Mouse (Mus musculus) gastrocnemius, postnatal 36 days (tissue): ENCODE data around the gene 4930556J24Rik. TPM values are rescaled to one million over a fixed set of nuclear protein-coding genes. Genes with fewer than 3 reads are reported as not detected.
"Not testable (repeated sequence)": the region's sequence is repeated elsewhere in the genome, so short reads cannot be mapped to it uniquely, and the experiment has no call there.

Source experiments
- DNase-seq, 2 experiments: peaks; one replicate each; pipeline ENCODE4 v3.0.0; 2022
- intact Hi-C: fragments of 180-260 bp; cut with DNase I; formaldehyde crosslinking; loops from one replicate; pipeline ENCODE4 v1.15.1; 2025
- total RNA-seq, 2 experiments: library from RNA; stranded (reverse); gene quantifications; 2 replicates each; pipeline ENCODE4 v1.2.3; 2021

4930556J24Rik gene
- total RNA-seq, 2 experiments from 2014 or later: not detected

DNA sequence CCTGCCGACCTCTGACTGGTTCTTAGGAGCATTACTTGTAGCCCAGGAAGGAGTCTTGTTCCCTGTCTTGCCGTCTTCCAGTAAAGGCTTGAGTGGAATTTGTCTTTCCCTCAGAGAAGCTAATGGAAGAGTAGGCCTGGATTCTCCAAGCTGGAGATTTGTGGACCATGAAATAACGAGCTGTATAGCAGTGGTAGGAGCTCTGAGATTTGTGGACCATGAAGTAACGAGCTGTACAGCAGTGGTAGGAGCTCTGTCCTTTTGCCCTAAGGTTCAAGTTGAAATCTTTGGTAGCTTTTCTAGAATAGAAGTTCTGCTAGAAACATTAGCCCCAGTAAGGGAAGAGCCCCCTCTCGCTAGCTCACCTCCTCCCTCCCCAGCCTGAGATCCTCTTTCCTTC, 1.8 kb upstream of the 4930556J24Rik start:
- intact Hi-C loops: no loop called here
- DNase-seq: no peak

DNA sequence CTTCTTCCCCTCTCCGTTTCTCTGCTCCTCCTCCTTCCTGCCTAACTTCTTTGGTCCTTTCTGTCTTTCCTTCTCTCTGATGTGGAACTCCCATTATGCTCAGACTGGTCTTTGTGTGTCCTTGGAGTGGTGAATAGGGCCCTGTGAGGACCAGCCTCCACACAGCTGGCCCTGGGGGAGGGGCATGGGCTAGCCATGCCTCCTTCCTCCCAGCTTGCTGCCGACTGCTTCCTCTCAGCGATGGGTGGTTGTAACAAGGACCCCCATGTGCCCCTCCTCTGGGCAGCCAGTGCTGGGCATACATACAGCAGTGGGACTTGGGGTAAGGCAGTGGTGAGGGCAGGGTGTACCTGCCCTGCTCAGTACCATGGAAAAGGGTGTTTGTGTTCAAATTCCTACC, 2.3 kb downstream of the 4930556J24Rik start:
- peak in 1 of 2 experiments; percentile 8 for DNase-seq

DNA sequence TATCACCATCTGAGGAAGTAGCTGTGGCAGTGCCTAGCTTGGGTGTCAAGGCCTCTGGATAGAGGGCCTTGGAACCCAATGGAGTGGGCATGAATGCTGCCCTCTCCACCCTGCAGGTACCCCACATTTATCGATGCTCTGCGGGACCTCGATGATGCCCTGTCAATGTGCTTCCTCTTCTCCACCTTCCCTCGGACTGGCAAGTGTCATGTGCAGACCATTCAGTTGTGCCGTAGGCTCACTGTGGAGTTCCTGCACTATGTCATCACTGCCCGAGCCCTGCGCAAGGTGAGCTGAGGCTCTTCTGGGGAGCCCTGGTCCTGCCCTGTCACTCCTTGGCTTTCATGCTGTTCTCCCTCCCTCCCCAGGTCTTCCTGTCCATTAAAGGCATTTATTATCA, 3.5 kb downstream of the 4930556J24Rik start:
- DNase-seq: peak in 1 of 2 experiments; percentile 9
- intact Hi-C loops: no loop called here

More for the DNA sequence above, 2.3 kb downstream of the 4930556J24Rik start:
- intact Hi-C loops: no loop called here

DNA sequence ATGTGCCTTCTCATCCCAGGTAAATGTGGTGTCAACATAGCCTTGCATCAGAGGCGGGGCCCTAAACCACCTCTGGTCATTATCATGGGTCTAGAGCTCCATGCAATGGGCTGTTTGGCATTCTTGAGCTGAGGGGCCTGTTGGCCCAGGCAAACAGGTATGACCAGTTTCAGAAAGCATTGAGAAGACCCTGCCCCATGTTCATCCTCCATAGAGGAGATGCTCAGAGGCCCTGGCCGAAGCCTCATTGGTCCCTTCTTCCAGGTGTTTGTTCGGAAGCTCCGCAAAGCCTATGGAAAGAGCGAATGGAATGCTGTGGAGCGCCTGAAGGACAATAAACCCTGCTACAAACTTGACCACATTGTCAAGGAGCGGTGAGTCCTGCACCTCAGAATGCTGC, 6.2 kb downstream of the 4930556J24Rik start:
- DNase-seq: no peak
- intact Hi-C loops: no loop called here

DNA sequence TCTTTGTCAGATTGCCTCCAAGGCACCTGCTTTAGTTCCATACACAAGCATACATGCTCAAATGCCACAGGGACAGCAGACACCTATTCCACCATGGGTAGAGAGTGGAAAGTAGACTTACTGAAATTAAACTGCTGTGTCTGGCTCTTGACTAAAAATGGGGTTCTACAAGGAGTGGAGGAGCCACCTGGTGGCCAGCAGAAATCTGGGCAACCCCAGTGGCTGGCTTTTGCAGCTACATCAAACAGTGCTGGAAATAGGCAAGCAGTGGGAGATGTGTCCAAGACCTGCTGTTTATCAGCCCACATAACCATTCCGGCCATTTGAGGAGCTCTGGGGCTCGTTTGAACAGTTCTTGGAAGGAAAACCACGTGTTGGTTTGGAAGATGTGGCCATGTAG, 6.7 kb downstream of the 4930556J24Rik start:
- DNase-seq: no peak
- intact Hi-C loops: no loop called here

DNA sequence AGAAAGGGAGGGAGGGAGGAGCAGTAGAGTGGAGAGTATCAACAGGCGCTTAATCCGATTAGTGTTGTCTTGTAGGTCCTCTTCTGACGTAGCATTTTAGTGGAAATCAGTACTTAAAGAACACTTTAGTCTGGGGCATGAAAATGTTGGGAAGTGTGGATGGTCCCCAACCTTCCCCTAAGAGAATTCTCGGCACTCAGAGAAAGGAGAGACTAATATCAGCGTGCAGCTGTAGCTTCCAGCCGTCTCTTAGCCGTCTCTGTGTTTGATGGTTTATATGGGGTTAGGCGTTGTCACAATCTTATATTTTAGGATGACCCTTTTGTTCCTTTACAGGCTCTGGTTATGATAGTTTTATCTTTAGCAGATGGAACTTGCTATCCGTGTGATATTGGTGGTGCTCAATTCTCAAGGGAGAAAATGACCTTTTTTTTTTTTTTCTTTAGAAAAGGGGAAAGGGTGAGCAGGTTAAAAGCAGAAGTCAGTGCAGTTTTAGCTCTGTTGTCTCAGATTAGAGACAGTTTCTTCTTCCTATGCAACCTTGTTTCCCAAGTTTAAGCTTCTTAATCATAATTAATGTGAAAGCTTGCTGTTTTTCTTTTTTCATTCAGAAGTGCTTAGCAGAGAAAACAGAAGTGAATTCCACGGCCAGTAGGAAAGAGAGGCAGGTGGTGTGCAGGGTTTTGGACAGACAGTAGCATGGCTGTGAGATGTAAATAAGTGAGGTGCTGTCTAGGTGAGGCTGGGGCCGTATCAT, 12.0 kb downstream of the 4930556J24Rik start:
- intact Hi-C loops: no loop called here
- DNase-seq: no peak

DNA sequence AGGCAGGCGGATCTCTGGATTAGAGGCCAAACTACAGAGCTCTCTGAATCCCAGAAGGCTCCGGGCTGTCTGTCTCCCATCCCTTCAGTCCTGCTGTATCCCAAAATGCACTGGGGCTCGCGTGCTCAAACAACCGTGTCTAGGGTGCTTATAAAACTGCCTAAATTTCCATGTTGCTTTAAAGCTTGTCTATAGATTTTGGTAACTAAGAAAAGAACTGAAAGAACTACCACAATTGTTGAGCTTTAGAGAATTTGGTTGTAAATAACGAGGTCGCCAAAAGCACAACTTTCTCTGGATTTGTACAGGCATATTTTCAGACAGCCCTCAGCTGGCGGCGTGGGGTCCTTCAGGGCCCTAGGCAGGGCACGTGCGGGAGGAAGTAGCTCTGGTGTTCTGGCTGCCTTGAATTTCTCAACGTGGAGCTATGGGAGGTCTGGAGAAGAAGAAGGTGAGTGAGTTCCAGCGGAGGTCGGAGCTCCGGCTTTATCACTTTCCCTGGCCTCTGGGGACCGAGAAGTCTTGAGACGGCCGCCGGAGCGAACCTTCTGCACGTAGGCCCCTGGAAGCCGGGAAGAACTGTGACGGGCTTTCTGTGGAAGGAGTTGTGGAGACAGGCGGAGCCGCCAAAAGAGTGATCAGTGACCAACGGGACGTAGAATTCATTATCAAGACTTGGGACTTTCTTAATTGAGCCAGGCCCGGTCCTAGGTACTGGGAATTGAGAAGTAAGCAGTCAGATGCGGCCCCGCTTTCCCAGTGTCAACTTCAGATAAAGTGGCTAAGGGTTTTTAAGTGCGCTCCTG, 12.8 kb downstream of the 4930556J24Rik start, which contains the start of gene Pes1:
Pes1 (plus strand) TSS at position 366 of the 806 bp plus-strand sequence.
- peak; percentile 65 to 72 for DNase-seq
- intact Hi-C loops: no loop called here

DNA sequence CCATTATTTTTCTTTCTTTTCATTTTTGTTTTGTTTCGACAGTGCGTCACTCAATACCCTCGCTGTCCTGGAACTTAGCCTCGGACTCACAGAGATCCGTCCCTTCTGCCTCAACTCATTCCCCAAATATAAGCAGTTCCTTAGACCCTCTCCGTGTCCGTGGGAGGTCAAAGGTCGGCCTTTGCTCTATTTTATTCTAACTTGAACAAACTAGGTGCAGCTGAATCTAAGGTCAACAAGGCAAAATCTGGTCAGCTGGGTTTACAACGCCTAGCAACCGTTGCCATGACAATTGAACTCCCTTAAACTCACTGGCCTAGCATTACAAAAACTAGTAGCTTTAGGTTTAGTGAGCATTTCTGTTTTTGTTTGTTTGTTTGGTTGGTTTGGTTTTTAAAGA, 13.4 kb downstream of the 4930556J24Rik start:
- no peak for DNase-seq
- intact Hi-C loops: no loop called here

DNA sequence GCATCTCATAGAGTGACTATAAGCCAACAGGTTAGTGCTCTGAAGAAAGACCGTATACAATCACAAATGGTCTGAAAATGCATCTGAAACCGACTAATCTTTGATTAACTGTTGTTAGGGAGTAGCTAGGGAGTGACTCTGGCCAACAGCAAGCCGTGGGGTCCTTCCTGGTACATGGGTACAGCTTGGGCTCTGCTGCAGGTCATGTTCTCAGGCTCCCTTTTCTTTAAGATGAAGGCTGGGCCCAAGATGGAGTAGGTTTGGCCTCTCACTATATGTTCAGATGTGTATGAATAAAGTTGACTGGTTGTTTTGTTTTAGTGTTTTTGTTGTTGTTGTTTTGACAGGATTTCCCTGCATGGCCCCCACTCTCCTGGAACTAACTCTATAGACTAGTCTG, 14.8 kb downstream of the 4930556J24Rik start:
- intact Hi-C loops: no loop called here
- DNase-seq: no peak

DNA sequence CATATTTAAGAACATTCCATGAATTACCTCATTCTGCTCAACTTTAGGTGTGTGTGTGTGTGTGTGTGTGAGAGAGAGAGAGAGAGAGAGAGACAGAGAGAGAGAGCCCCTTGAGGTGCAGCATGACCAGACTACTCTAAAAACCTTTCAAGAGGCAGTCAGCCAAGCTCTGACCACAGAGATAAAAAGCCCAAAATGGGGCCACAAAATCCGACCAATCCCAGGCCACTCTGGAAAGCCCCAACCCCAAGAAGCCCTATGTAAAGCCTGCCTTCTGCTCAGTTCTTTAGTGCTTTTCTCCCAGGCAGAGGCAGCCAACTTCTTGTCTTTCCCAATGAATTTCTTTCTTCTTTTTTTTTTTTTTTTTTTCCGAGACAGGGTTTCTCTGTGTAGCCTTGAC, 15.7 kb downstream of the 4930556J24Rik start:
- intact Hi-C loops: no loop called here
- DNase-seq: no peak

DNA sequence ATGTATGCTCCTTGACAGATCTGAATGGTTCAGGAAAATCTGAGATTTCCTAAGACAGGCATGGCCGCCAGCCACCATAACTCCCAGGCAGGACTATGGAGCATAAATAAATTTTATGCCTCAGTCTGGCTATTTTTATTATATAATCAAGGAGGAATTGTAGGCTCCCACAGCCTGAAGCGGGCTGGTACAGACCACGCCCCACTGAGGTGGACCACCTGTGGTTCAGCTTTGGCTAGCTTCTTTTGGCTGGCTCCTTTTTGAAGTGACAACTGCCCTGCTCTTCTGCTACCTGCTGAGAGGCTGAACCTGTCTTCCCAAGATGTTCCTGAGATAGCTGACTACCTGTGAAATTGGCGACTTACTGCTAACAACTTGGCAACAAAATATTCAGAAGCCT, 21.2 kb downstream of the 4930556J24Rik start:
- DNase-seq, intact Hi-C loops: not testable (repeated sequence)

DNA sequence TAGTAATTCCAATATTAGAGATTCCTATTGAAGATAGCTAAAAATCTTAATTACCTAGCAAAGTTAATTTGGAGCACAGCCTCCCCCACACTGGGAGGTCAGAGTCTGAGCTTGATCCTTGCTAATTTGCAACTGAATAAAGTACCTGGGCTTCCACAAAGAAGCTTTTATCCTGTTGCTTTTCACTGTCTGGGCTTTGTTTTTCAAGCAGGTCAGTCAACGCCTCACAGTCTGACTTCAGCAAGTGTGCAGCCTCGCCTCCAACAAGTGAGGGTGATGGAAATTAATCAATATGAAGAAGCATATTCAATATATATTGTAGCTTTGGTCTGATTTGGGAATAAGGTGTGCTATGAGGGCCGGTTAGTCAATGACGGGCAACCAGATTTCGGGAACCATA, 21.7 kb downstream of the 4930556J24Rik start:
- intact Hi-C loops, DNase-seq: not testable (repeated sequence)

DNA sequence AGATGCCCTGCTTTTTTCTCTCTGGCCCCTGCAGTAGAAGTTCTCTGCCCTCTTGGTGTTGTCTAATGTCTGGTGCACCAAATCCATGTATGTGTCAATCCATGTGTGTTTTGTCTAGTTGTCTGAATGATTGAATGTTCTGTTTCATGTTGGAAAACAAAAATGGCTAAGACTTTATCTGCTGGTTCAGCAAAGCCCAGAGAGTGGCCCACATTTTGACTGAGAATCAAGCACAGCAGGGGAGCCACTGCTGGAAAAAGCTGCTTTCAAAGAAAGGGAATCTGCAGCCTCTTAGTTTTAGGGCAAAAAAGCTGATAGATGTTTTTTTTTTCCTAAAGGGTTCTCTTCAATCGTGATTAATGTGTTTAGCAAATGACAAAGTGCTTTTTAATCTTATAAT, 30.2 kb downstream of the 4930556J24Rik start:
- intact Hi-C loops: no loop called here
- no peak for DNase-seq

DNA sequence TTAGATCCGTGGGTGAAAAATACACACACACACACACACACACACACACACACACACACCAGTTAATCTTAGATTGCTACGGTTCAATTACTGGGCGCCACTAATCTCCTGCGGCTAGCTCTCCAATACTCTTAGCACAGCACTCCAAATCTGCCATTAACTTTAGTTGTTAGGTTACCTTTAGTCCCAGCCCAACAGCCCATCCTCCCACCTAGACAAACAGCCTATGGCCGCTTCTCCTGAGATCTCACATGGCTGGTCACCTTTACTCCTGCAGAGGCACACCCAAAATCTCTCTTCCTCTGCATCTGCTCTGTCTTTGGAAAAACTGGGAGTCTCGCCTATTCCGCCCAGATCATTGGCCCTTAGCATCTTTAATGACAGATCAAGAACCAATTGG, 35.2 kb downstream of the 4930556J24Rik start:
- no peak for DNase-seq
- intact Hi-C loops: no loop called here

DNA sequence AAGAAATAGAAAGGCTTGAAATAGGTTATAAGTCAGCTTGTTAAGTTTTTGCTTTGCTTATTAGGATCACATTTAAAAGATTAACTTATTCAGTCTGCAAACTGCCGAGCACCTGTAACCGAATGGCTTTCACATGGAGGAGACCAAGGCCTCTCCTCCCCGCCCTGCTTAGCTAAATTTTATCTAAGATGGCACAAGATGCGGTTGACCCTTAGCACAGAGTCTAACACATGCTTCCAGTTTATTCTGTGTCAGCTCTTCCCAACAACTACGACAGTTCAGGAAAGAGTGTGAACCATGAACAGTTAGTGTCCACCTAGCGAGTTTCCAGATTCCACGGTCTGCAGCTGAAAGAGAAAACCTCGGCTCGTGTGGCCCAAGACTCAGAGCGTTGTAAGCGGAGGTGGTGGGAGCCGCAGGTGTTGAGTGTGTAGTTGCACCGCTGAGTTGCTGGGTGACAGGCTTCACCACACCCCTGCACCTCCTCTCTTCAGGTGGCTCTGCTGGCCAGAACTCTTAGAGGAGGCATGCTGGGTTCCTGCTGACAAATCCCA, 39.2 kb downstream of the 4930556J24Rik start:
- intact Hi-C loops: no loop called here
- no peak for DNase-seq

DNA sequence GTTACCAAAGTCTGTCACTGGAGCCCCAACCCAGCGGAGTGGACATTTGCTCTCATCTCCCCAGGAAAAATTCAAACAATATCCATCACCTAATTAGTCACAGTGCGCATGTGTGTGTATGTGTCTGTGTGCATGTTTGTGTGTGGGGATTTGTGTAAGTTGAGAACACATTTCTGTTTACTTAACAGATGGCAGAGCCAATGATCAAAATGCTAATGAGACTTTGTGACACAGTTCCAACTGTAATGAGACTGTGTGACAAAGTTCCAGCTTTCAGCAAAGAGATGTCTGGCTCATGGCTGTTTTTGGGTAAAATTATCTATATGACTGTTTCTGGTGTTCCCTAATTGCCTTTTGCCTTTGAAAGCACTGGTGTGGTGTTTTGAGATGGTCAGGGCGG, 40.3 kb downstream of the 4930556J24Rik start:
- intact Hi-C loops: no loop called here
- DNase-seq: no peak

DNA sequence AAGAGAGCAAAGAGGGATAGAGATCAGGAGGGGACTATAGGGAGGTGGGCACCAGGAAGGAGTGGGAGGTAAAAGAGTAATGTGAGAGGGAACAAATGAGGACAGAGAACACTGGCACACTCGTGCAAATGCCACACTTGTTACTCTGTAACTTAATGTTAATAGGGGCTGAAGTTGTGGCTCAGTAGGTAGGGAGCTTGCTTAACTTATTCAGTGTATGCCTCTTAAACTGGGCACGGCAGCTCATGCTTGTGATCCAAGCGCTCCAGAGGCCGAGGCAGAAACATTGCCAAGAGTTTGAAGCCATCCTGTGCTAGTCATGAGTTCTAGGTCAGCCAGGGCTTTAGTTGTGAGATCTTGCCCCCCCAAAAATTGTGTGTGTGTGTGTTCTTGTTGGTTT, 41.4 kb downstream of the 4930556J24Rik start:
- intact Hi-C loops: no loop called here
- no peak for DNase-seq

DNA sequence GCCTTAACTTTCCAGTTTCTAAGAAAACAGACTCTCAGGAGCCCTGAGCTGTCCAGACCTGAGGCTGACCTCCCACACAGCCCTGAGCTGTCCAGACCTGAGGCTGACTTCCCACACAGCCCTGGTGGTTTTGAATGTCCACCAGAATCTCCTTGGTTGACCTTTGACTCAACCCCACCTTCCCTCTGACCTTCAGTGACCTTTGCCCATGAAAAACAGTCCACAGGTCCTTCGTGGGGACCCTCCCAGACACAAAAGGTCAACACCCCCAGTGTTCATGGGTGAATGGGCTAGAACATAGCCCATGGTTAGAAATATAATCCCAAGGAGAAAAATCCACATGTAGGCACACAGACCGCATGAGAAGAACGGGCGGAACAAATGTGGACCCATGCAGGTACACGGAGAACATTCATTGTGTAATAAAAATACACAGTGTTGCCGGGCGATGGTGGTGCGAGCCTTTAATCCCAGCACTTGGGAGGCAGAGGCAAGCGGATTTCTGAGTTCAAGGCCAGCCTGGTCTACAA, 42.8 kb downstream of the 4930556J24Rik start:
- intact Hi-C loops: no loop called here
- no peak for DNase-seq

DNA sequence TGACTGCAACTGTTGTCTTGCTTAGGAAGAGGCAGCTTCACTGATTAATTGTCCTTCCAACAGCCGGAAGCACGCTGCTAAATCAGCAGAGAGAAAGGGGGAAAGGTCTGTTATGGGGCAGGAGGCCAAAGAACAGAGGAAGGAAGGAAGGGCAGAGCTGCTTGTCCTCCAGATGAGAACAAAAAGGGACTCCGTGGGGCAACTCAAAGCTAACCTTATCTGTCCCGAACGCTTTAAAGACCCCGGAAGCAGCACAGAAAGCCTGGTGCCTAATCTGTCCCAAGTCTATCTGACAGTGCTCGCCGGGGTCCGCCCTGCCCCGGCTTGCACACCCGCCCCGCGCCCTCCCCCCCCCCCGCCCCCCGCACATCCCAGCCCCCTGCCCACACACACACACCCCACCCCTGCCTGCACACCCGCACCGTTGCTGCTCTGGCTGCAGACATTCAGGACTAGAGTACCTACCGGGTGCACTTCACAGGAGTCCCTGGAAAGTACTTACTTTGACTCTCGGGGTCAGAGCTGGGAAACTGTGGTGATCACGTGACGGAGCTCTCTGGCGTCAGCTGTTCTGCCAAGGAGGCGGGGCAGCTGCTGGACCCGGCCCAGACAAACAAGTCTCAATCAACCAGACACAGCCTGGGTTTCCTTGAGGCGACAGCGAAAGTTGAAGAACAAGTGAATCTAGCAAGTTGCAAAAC, 44.9 kb downstream of the 4930556J24Rik start, which contains the start of gene Tcn2:
Tcn2 (minus strand) TSS at position 649 of the 701 bp plus-strand sequence.
- intact Hi-C loops: no loop called here
- peak; percentile 79 to 84 for DNase-seq

DNA sequence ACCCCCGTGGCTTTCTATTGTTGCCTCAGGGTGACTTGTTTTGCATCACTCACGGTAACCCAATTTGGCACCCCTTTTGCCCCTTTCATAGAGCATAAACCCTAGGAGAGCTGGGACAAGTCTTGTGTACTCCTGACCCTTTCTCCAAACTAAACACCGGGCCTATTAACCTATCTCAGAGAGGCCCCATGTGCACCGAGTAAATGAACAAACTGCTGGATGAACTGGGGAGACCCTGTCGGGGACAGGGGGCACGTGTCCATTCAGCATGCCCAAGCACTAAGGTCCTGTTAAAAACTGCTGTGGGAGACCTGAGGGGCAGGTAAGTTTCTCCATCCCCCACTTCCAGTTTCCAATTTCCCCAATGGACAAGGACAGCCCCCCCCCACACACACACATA, 45.6 kb downstream of the 4930556J24Rik start:
- no peak for DNase-seq
- intact Hi-C loops: no loop called here
